Mouse (Mus musculus) gastrocnemius, postnatal 10 days (tissue): ENCODE results near the gene Cd34. TPM values are rescaled to one million over a fixed set of nuclear protein-coding genes. Genes with fewer than 3 reads are reported as not detected.

Experiments
- total RNA-seq, 2 experiments: library from RNA; stranded (reverse); gene quantifications; 2 replicates each; pipeline ENCODE4 v1.2.3; 2021

Gene Cd34
- total RNA-seq, 2 experiments from 2014 or later: 162 to 196 TPM

Other genes with a start within 250 kb of the Cd34 start
- 1 to 10 TPM in 1 of 2 experiments, under 1 TPM in 1; 0.99 to 1.4 TPM for gene Cd46, start 153.4 kb downstream of the Cd34 start, total RNA-seq
- gene Cr1l, start 192.8 kb downstream of the Cd34 start, total RNA-seq: 10 to 100 TPM; 42.2 to 45.4 TPM
- not detected for gene Cr2, start 237.9 kb downstream of the Cd34 start, total RNA-seq